Mouse (Mus musculus) heart, embryonic 10.5 days (tissue): ENCODE results near the gene Gm44503. TPM values are rescaled to one million over a fixed set of nuclear protein-coding genes. Genes with fewer than 3 reads are reported as not detected.

Experiments
- DNase-seq: peaks from one replicate; pipeline ENCODE4 v3.0.0-alpha.2; 2017; ENCODE audit warnings: low spot score
- H3K27ac ChIP-seq: fragments of 300-500 bp; sonication (generic); 2 replicates; pipeline ENCODE4 v1.5.1; 2016; ENCODE audit warnings: mild to moderate bottlenecking
- H3K27me3 ChIP-seq: fragments of 300-500 bp; sonication (generic); 2 replicates; pipeline ENCODE4 v1.6.1; 2016; ENCODE audit warnings: mild to moderate bottlenecking; ENCODE audit not compliant: poor library complexity, insufficient read depth, severe bottlenecking
- H3K36me3 ChIP-seq: fragments of 300-500 bp; sonication (generic); 2 replicates; pipeline ENCODE4 v1.6.1; 2016; ENCODE audit warnings: mild to moderate bottlenecking, moderate library complexity
- H3K4me1 ChIP-seq: fragments of 300-500 bp; sonication (generic); 2 replicates; pipeline ENCODE4 v1.6.1; 2016; ENCODE audit warnings: mild to moderate bottlenecking
- H3K4me3 ChIP-seq: fragments of 300-500 bp; sonication (generic); 2 replicates; pipeline ENCODE4 v1.5.1; 2016; ENCODE audit warnings: mild to moderate bottlenecking, moderate library complexity
- H3K9me3 ChIP-seq: fragments of 300-500 bp; sonication (generic); 2 replicates; pipeline ENCODE4 v1.6.1; 2016; ENCODE audit warnings: mild to moderate bottlenecking, moderate library complexity
- WGBS: fragments of 180-500 bp; shearing (Covaris S2); methylation state at CpG from one replicate; pipeline ENCODE4 v1.1.7; 2016; 5-methylcytosine and 5-hydroxymethylcytosine counted together
- polyA plus RNA-seq: library from polyadenylated mRNA; unstranded; fragments of >200 nt; fragmentation: Nextera tagmentation; extraction: Ambion mirVana; gene quantifications from 2 replicates; pipeline ENCODE4 v1.2.1, GENCODE M21; 2016

The Gm44503 gene
- polyA plus RNA-seq, 1 experiment from 2014 or later, result not detected

- Histone ChIP-seq H3K36me3 (peaks cover 18% of the 10 kb centered on the region), H3K4me1 (no peaks in the 10 kb centered on the region), H3K9me3 (peaks cover 3% of the 10 kb centered on the region; the same call in 1 of the 2 replicates), H3K27me3 (no peaks in the 10 kb centered on the region), H3K27ac (no peak overlapping the region), H3K4me3 (no peak overlapping the region)
- WGBS, result 83% methylated on average over 1 of the region's 1 CpGs
- DNase-seq, result no peak
Observed at GRCm38 (mm10) chr9:72947010-72947409, 11.6 kb upstream of the Gm44503 start.

- 75% methylated on average over 7 of the region's 7 CpGs for WGBS
- DNase-seq, result no peak
- H3K4me3 ChIP-seq, result no peak overlapping the region
- H3K4me1 ChIP-seq, result no peaks in the 10 kb centered on the region
- no peaks in the 10 kb centered on the region for H3K27me3 ChIP-seq
- H3K36me3 ChIP-seq, result peaks cover 18% of the 10 kb centered on the region
- peaks cover 3% of the 10 kb centered on the region; the same call in 1 of the 2 replicates for H3K9me3 ChIP-seq
- H3K27ac ChIP-seq, result no peak overlapping the region
Observed at GRCm38 (mm10) chr9:72949572-72949971, 9.1 kb upstream of the Gm44503 start.

DNA sequence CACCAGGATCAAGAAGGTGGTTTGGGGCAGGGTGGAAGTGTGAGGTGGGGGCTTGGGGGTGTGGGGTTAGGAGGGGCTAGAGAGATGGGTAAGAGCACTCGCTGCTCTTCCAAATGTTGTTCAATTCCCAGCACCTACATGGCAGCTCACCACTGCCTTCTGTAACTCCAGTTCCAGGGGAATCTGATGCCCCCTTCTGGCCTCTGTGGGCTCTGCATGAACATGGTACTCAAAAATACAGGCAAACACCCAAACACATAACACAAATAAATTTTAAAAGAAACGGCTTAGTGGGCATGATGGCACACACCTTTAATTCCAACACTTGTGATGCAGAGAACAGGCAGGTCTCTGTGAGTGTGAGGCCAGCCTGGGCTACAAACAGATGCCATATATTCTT is 3.9 kb upstream of the Gm44503 start:
- Histone ChIP-seq H3K4me3 (no peak overlapping the region), H3K27ac (no peak overlapping the region), H3K27me3 (no peaks in the 10 kb centered on the region), H3K36me3 (no peaks in the 10 kb centered on the region), H3K9me3 (no peaks in the 10 kb centered on the region), H3K4me1 (peaks cover 10% of the 10 kb centered on the region)
- no peak for DNase-seq
- WGBS, result 61% methylated on average over 2 of the region's 2 CpGs

DNA sequence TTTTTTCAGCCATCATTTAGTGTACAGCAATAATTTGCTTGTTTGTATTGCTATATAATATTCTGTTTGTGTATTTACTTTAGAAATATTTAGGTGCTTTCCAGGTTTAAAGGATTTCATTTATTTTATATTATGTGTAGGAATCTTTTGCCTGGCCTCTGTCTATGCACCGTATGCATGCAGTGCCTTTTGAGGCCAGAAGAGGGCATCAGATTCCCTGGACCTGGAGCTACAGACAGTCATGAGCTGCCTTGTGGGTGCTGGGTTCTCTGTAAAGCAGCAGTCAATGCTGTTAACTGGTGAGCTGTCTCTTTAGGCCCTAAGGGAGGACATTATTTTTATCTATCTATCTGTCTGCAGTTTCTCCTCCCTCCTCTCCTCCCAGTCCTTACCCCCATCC is 3.1 kb upstream of the Gm44503 start:
- Histone ChIP-seq H3K4me3 (no peak overlapping the region), H3K4me1 (peaks cover 10% of the 10 kb centered on the region), H3K9me3 (no peaks in the 10 kb centered on the region), H3K36me3 (no peaks in the 10 kb centered on the region), H3K27ac (no peak overlapping the region), H3K27me3 (no peaks in the 10 kb centered on the region)
- DNase-seq, result peak; percentile 77
- 23% methylated on average over 1 of the region's 1 CpGs for WGBS

GRCm38 (mm10) chr9:72961346-72961745 is 2.7 kb downstream of the Gm44503 start:
- Histone ChIP-seq H3K9me3 (no peaks in the 10 kb centered on the region), H3K27me3 (no peaks in the 10 kb centered on the region), H3K27ac (no peak overlapping the region), H3K4me1 (peaks cover 10% of the 10 kb centered on the region), H3K36me3 (no peaks in the 10 kb centered on the region), H3K4me3 (no peak overlapping the region)
- DNase-seq, result no peak
- 59% methylated on average over 8 of the region's 8 CpGs for WGBS

DNA sequence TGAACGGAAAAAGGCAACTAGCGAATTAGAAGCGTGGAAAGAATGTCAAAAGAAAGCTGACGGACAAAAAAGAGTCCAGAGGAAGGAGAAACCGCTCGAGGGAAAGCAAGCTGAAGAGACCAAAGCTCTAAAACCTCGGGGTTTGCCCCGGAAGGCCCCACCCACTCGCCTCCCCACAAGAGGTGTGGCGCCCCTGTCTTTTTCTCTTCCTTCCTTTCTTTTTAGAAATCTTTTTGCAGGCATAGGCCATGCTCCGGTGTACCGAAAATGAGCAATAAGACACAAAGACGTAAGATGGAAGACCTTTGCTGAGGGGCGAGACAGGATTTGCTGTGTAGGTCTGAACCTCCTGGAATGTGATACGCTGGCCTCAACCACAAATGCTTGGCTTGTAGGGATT is 3.3 kb downstream of the Gm44503 start:
- Histone ChIP-seq H3K9me3 (no peaks in the 10 kb centered on the region), H3K36me3 (no peaks in the 10 kb centered on the region), H3K4me3 (no peak overlapping the region), H3K27me3 (no peaks in the 10 kb centered on the region), H3K27ac (no peak overlapping the region), H3K4me1 (peaks cover 10% of the 10 kb centered on the region)
- WGBS, result 75% methylated on average over 15 of the region's 15 CpGs
- DNase-seq, result no peak

GRCm38 (mm10) chr9:72968349-72969061 is 9.9 kb downstream of the Gm44503 start:
- Histone ChIP-seq H3K4me3 (no peak overlapping the region), H3K36me3 (no peaks in the 10 kb centered on the region), H3K9me3 (no peaks in the 10 kb centered on the region), H3K4me1 (0 out of 2 replicates have a peak, but pooled peaks cover 2% of the 10 kb centered on the region), H3K27ac (no peak overlapping the region), H3K27me3 (no peaks in the 10 kb centered on the region)
- DNase-seq, result no peak
- 32% methylated on average over 11 of the region's 11 CpGs for WGBS

DNA sequence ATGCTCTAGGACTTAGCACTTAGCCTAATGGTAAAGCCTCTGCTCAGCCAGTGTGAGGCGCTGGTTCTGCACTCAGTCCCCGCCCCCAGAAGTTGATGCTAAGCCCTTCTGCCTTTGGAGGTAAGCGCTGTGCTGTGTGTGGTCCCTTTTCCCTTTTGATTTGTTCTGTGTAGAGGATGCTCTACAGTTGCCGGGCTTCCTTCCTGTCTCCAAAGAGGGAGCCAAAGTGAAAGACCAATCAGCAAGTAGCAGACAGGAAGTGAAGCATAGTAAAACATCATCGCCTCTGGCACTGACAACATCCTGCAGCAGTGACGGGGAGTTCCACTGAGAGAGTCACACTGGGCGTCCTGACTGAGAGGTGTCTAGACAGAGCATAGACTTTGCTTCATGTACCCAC is 11.2 kb downstream of the Gm44503 start:
- H3K27ac ChIP-seq, result no peak overlapping the region
- no peak for DNase-seq
- 55% methylated on average over 7 of the region's 7 CpGs for WGBS
- no peaks in the 10 kb centered on the region for H3K36me3 ChIP-seq
- H3K4me1 ChIP-seq, result 0 out of 2 replicates have a peak, but pooled peaks cover 2% of the 10 kb centered on the region
- H3K27me3 ChIP-seq, result no peaks in the 10 kb centered on the region
- no peaks in the 10 kb centered on the region for H3K9me3 ChIP-seq
- no peak overlapping the region for H3K4me3 ChIP-seq

- WGBS, result 82% methylated on average over 5 of the region's 5 CpGs
Observed at GRCm38 (mm10) chr9:72972435-72972834, 13.8 kb downstream of the Gm44503 start.

DNA sequence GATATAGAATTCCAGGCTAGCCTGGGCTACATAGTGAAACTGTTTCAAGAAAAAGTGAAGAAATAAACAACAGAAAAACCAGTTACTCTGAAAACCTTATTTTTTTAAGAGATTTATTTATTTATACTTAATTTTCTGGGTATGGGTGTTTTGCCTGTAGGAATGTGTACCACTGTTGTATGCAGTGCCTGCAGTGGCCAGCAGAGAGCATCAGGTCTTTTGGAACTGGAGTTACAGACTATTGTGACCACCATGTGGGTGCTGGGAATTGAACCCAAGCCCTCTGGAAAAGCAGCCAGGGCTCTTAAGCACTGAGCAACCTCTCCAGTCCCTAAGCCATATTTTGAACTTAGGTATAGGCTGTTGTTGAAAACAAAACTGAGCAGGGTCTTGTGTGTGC is 14.3 kb downstream of the Gm44503 start:
- no peak overlapping the region for H3K4me3 ChIP-seq
- H3K9me3 ChIP-seq, result no peaks in the 10 kb centered on the region
- no peak for DNase-seq
- H3K27me3 ChIP-seq, result no peaks in the 10 kb centered on the region
- no peaks in the 10 kb centered on the region for H3K36me3 ChIP-seq
- H3K27ac ChIP-seq, result no peak overlapping the region
- H3K4me1 ChIP-seq, result 0 out of 2 replicates have a peak, but pooled peaks cover 2% of the 10 kb centered on the region

More at GRCm38 (mm10) chr9:72972435-72972834, 13.8 kb downstream of the Gm44503 start:
- no peak for DNase-seq
- H3K27me3 ChIP-seq, result no peaks in the 10 kb centered on the region
- no peak overlapping the region for H3K27ac ChIP-seq
- H3K36me3 ChIP-seq, result no peaks in the 10 kb centered on the region
- no peak overlapping the region for H3K4me3 ChIP-seq
- H3K9me3 ChIP-seq, result no peaks in the 10 kb centered on the region
- 0 out of 2 replicates have a peak, but pooled peaks cover 2% of the 10 kb centered on the region for H3K4me1 ChIP-seq

DNA sequence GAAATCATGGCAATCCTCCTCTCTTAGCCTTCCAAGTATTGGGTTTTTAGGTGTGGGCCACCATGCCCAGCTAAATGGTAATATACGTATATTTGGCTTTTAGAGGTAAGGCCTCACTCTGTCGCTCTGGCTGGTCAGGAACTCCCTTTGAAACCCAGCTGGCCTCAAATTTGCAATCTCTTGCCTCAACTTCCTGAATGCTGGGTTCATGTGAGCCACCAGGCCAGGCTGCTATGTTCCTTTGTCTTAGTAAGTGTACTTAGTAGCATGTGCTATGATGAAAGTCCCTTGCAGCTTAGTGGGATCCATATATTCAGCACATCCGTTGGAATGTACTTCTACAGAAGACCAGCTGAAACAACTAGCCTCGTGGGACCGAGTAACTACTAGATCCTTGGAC is 16.1 kb downstream of the Gm44503 start:
- no peak for DNase-seq
- 80% methylated on average over 5 of the region's 5 CpGs for WGBS
- H3K9me3 ChIP-seq, result no peaks in the 10 kb centered on the region
- H3K27ac ChIP-seq, result no peak overlapping the region
- H3K27me3 ChIP-seq, result no peaks in the 10 kb centered on the region
- H3K36me3 ChIP-seq, result no peaks in the 10 kb centered on the region
- H3K4me1 ChIP-seq, result 0 out of 2 replicates have a peak, but pooled peaks cover 1% of the 10 kb centered on the region
- no peak overlapping the region for H3K4me3 ChIP-seq

- 85% methylated on average over 1 of the region's 1 CpGs for WGBS
- DNase-seq, result no peak
- Histone ChIP-seq H3K27me3 (no peaks in the 10 kb centered on the region), H3K9me3 (no peaks in the 10 kb centered on the region), H3K4me3 (no peak overlapping the region), H3K4me1 (no peaks in the 10 kb centered on the region), H3K36me3 (no peaks in the 10 kb centered on the region), H3K27ac (no peak overlapping the region)
Observed at GRCm38 (mm10) chr9:72975242-72975641, 16.6 kb downstream of the Gm44503 start.

GRCm38 (mm10) chr9:72983066-72983465 is 24.4 kb downstream of the Gm44503 start:
- 61% methylated on average over 2 of the region's 2 CpGs for whole genome bisulfite sequencing
- Histone ChIP-seq H3K4me3 (no peak overlapping the region), H3K9me3 (no peaks in the 10 kb centered on the region), H3K27me3 (no peaks in the 10 kb centered on the region), H3K4me1 (peaks cover 11% of the 10 kb centered on the region), H3K27ac (no peak overlapping the region), H3K36me3 (no peaks in the 10 kb centered on the region)
- no peak for DNase-seq
